Mouse (Mus musculus) thymus, adult 2 months (tissue): ENCODE results near the gene Slc7a6os.
A peak's percentile ranks its signal among the peaks of the same experiment; 100 is the strongest.

Source experiments
- CTCF ChIP-seq: fragments of 200-500 bp; IDR thresholded peaks from 2 replicates; pipeline ENCODE4 v1.5.1; 2012; ENCODE audit warnings: mild to moderate bottlenecking, control low read depth, low read length, moderate library complexity, borderline replicate concordance; ENCODE audit not compliant: control insufficient read depth, poor library complexity, insufficient read depth; ENCODE audit errors: extremely low read depth
- POLR2A ChIP-seq: fragments of 200-500 bp; IDR thresholded peaks from 2 replicates; pipeline ENCODE4 v1.6.1; 2012; ENCODE audit warnings: mild to moderate bottlenecking, low read length, control low read depth, moderate library complexity; ENCODE audit not compliant: control insufficient read depth, poor library complexity, insufficient read depth; ENCODE audit errors: extremely low read depth

DNA sequence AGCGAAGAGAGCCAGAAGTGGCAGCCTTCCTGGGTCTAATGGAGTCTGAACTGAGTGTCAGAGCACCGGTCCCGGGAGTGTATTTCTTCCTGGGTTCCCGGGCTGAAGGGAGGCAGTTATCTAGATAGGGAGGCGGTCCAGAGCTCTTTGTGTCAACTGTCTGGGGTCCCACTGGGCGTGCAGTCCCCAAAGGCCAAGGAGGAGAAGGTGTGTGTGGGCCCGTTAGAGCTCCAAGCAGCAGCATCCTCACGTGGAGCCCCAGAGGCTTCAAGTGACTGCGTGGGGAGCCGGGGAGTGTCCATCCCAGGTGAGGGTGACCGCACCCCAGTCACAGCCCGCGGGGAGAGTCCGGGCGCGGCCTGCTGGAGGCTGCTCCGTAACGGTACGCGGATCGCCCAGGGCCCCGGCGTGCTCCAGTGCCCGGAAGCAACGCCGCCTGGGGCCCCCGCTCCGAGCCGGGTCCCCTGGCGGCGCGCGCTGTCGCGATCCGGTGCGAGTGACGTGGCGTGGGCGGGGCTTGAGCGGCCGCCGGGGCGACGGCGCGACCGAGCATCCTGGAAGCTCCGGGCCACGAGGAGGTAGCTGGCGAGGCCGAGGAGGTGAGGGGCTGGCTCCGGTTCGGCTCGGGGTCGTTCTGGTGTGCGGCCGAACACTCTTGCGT is 42.2 kb downstream of the Slc7a6os start, which contains the start of gene Slc7a6:
- TF ChIP-seq CTCF (peak; percentile 72; the same call in 1 of the 2 replicates), POLR2A (peak; percentile 77)
